Mouse (Mus musculus) cortical plate, adult 2 months (tissue): ENCODE data around the gene Tex35. TPM values are rescaled to one million over a fixed set of nuclear protein-coding genes. Genes with fewer than 3 reads are reported as not detected.

ENCODE experiments used
- H3K27ac ChIP-seq: fragments of 200-500 bp; 2 replicates; pipeline ENCODE4 v1.5.1; 2012; ENCODE audit warnings: low read length, control low read depth, inconsistent platforms; ENCODE audit not compliant: insufficient read depth
- H3K4me1 ChIP-seq: fragments of 200-500 bp; 2 replicates; pipeline ENCODE4 v1.6.1; 2011; ENCODE audit warnings: low read length; ENCODE audit not compliant: control insufficient read depth, insufficient read depth
- H3K4me3 ChIP-seq: fragments of 200-500 bp; 2 replicates; pipeline ENCODE4 v1.5.1; 2011; ENCODE audit warnings: mild to moderate bottlenecking, low read length, control low read depth; ENCODE audit not compliant: insufficient read depth
- CTCF ChIP-seq: fragments of 200-500 bp; IDR thresholded peaks from 2 replicates; pipeline ENCODE4 v1.5.1; 2011; ENCODE audit warnings: mild to moderate bottlenecking, control low read depth, low read length; ENCODE audit not compliant: insufficient read depth; ENCODE audit errors: extremely low read depth
- POLR2A ChIP-seq: fragments of 200-500 bp; IDR thresholded peaks from 2 replicates; pipeline ENCODE4 v1.6.1; 2011; ENCODE audit warnings: mild to moderate bottlenecking, low read length, control low read depth; ENCODE audit not compliant: insufficient read depth; ENCODE audit errors: extremely low read depth
- polyA plus RNA-seq: library from polyadenylated mRNA; depleted of rRNA; stranded (reverse); fragments of >200 nt; gene quantifications from 2 replicates; pipeline ENCODE4 v1.2.3, GENCODE M21; 2012; rRNA removed

The Tex35 gene
- polyA plus RNA-seq, result not detected in 2 replicates

- Histone ChIP-seq H3K4me3 (no peak within 1 kb of the TSS), H3K27ac (no peak within 1 kb of the TSS), H3K4me1 (no peaks in the 10 kb centered on the region)
- TF ChIP-seq CTCF, result no peak
- TF ChIP-seq POLR2A, result no peak
These were observed at the start of gene Tex35 for GRCm38 (mm10) chr1:157108580-157108979. TSS of gene Tex35 (minus strand) at chr1:157108680.

- TF ChIP-seq POLR2A (no peak), CTCF (no peak)
- Histone ChIP-seq H3K27ac (no peak overlapping the region), H3K4me3 (no peak overlapping the region), H3K4me1 (no peaks in the 10 kb centered on the region)
These were observed 45.3 kb upstream of the Tex35 start for GRCm38 (mm10) chr1:157153781-157154180.

- Histone ChIP-seq H3K4me1 (no peaks in the 10 kb centered on the region), H3K4me3 (no peak overlapping the region), H3K27ac (no peak overlapping the region)
- TF ChIP-seq POLR2A (no peak), CTCF (no peak)
These were observed 41.6 kb upstream of the Tex35 start for GRCm38 (mm10) chr1:157150107-157150506.

GRCm38 (mm10) chr1:157144621-157145020, 36.1 kb upstream of the Tex35 start:
- TF ChIP-seq POLR2A (no peak), CTCF (no peak)
- H3K27ac ChIP-seq, result no peak overlapping the region
- H3K4me3 ChIP-seq, result no peak overlapping the region
- peaks cover 3% of the 10 kb centered on the region; the same call in 1 of the 2 replicates for H3K4me1 ChIP-seq

GRCm38 (mm10) chr1:157143326-157143932, 34.9 kb upstream of the Tex35 start:
- H3K4me3 ChIP-seq, result no peak overlapping the region
- H3K27ac ChIP-seq, result no peak overlapping the region
- TF ChIP-seq POLR2A, result no peak
- no peak for TF ChIP-seq CTCF
- H3K4me1 ChIP-seq, result peaks cover 3% of the 10 kb centered on the region; the same call in 1 of the 2 replicates

GRCm38 (mm10) chr1:157141014-157141413, 32.5 kb upstream of the Tex35 start:
- TF ChIP-seq CTCF (no peak), POLR2A (no peak)
- Histone ChIP-seq H3K4me1 (peaks cover 6% of the 10 kb centered on the region; the same call in 1 of the 2 replicates), H3K27ac (no peak overlapping the region), H3K4me3 (no peak overlapping the region)

- Histone ChIP-seq H3K4me3 (no peak overlapping the region), H3K4me1 (peaks cover 3% of the 10 kb centered on the region; the same call in 1 of the 2 replicates), H3K27ac (no peak overlapping the region)
- TF ChIP-seq CTCF (no peak), POLR2A (no peak)
These were observed 29.4 kb upstream of the Tex35 start for GRCm38 (mm10) chr1:157137854-157138241.

GRCm38 (mm10) chr1:157137132-157137853, 28.8 kb upstream of the Tex35 start:
- peaks cover 3% of the 10 kb centered on the region; the same call in 1 of the 2 replicates for H3K4me1 ChIP-seq
- H3K4me3 ChIP-seq, result no peak overlapping the region
- H3K27ac ChIP-seq, result no peak overlapping the region
- TF ChIP-seq POLR2A, result no peak
- TF ChIP-seq CTCF, result no peak; the same call in 1 of the 2 replicates

GRCm38 (mm10) chr1:157128219-157128618, 19.7 kb upstream of the Tex35 start:
- H3K27ac ChIP-seq, result no peak overlapping the region
- H3K4me1 ChIP-seq, result no peaks in the 10 kb centered on the region
- no peak overlapping the region for H3K4me3 ChIP-seq
- TF ChIP-seq CTCF (no peak), POLR2A (no peak)

GRCm38 (mm10) chr1:157123836-157124235, 15.4 kb upstream of the Tex35 start:
- no peak overlapping the region for H3K27ac ChIP-seq
- no peaks in the 10 kb centered on the region for H3K4me1 ChIP-seq
- TF ChIP-seq CTCF (no peak), POLR2A (no peak)
- H3K4me3 ChIP-seq, result no peak overlapping the region
